Mouse (Mus musculus): Measurements from ENCODE around the gene Wdr31. TPM values are rescaled to one million over a fixed set of nuclear protein-coding genes. Genes with fewer than 3 reads are reported as not detected.
A peak's percentile ranks its signal among the peaks of the same experiment; 100 is the strongest.

Wdr31 gene
- polyA plus RNA-seq, 1 experiment from 2014 or later = 9.8 TPM

DNA sequence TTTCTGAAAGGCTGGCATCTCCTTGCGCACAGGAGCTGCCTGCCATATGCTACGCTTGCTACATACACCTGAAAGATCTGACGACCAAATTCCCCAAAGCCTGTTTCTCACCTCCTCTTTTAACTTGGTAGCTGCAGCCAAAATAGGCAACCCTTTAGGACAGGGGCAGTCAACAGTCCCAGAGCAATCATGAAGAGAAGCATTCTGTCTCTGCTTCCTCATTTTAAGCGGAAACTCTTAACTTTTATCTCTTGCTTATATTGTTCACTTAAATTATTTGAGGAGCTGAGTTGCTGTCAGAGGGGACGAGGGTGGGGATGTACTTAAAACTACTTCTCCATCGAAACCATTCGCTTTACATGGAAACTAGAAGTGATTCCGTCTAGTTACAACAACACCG is 41.1 kb downstream of the Wdr31 start:
- H3K9me3 ChIP-seq = no peaks in the 10 kb centered on the region
- no peak overlapping the region for H3K27ac ChIP-seq
- H3K4me1 ChIP-seq (replicated peaks) = no peaks in the 10 kb centered on the region
- 88% methylated on average over 9 of the region's 9 CpGs for WGBS
- H3K36me3 ChIP-seq = peaks cover 19% of the 10 kb centered on the region
- no peak overlapping the region for H3K4me3 ChIP-seq
- no peaks in the 10 kb centered on the region for H3K27me3 ChIP-seq (ENCODE audit: insufficient read depth, poor library complexity, severe bottlenecking)
- DNase-seq (ENCODE audit: low spot score) = no peak

DNA sequence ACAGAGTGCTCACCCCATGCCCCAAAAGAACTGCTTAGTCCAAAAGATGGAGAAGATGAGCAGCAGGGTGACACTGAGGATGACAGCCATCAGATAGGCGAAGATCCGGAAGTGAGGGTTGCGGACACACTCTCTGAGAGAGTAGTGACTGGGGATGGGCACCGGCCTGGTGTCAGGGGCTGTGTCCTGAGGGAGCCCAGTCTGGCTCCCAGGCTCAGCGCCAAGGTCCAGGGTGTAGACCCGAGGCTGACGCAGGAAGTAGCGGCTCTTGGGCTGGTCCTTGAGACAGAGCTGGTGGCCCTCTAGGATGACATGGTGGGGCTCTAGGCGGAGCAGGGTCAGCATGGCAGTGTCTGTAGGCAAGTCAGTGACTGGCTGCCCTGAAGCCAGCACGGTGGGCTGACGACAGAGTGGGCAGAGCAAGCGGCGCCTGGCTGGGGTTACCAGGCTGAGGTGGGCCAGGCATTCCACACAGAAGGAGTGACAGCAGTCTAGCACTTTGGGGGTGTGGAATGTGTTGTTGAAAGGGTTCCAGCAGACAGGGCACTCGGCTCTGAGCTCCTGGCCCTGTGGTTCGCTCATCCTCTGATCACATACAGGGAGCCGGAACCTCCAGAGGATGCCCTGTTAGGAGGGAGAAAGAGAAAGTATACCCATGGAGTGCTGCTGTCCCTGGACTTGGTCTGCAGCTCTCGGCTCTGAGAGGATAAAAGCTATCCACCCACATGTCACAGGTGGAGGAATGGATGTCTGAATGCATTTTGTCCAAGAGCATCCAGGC is 42.5 kb downstream of the Wdr31 start:
- H3K4me3 ChIP-seq = no peak overlapping the region
- DNase-seq (ENCODE audit: low spot score) = no peak
- H3K27ac ChIP-seq = peak overlapping the region; percentile 16; the same call in 1 of the 2 replicates
- H3K36me3 ChIP-seq = peaks cover 33% of the 10 kb centered on the region
- H3K27me3 ChIP-seq (ENCODE audit: insufficient read depth, poor library complexity, severe bottlenecking) = no peaks in the 10 kb centered on the region
- no peaks in the 10 kb centered on the region for H3K4me1 ChIP-seq (replicated peaks)
- no peaks in the 10 kb centered on the region for H3K9me3 ChIP-seq
- 75% methylated on average over 17 of the region's 17 CpGs for WGBS

DNA sequence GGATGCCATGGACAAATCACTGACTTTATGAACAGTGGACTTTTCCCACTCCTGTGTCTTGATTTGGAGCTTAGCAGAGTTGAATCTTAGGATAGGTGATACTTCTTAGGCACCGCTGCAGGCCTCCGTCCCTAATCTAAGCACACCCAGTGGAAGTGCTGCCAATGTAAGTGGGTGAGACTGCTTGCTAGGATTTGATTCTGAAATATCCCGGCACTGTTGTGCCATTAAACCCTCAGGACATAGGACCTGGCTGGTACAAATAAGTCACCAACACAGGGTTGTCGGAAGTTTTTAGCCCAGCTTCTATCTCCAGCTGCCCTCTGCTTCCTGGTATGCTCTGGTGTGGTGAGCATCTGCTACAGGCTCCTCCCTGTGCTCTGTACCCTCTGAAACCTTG is 44.8 kb downstream of the Wdr31 start:
- H3K4me1 ChIP-seq (replicated peaks) = no peaks in the 10 kb centered on the region
- no peak overlapping the region for H3K27ac ChIP-seq
- no peaks in the 10 kb centered on the region for H3K9me3 ChIP-seq
- H3K36me3 ChIP-seq = peaks cover 56% of the 10 kb centered on the region
- WGBS = 91% methylated on average over 4 of the region's 4 CpGs
- DNase-seq (ENCODE audit: low spot score) = no peak
- no peaks in the 10 kb centered on the region for H3K27me3 ChIP-seq (ENCODE audit: insufficient read depth, poor library complexity, severe bottlenecking)
- no peak overlapping the region for H3K4me3 ChIP-seq

DNA sequence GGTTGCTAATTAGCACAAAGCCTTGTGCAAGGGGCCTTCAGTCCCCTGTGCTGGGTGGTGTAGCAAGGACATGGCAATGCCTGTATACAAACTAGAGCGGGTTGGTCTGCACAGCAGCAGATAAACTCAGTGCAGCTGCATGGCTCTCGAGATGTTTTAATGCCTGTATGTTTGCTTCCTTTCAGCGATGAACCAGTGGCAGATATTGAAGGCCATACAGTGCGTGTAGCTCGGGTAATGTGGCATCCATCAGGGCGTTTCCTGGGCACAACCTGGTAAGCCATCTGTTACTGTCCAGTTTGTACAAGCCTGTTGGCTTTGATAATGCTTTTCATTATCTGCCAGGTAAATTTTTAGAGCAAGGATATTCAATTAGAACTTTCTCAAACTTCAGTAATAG is 51.6 kb downstream of the Wdr31 start:
- H3K27me3 ChIP-seq (ENCODE audit: insufficient read depth, poor library complexity, severe bottlenecking) = no peaks in the 10 kb centered on the region
- H3K27ac ChIP-seq = no peak overlapping the region
- H3K9me3 ChIP-seq = no peaks in the 10 kb centered on the region
- WGBS = 94% methylated on average over 6 of the region's 6 CpGs
- DNase-seq (ENCODE audit: low spot score) = no peak
- H3K4me1 ChIP-seq (replicated peaks) = no peaks in the 10 kb centered on the region
- no peak overlapping the region for H3K4me3 ChIP-seq
- H3K36me3 ChIP-seq = peaks cover 100% of the 10 kb centered on the region

DNA sequence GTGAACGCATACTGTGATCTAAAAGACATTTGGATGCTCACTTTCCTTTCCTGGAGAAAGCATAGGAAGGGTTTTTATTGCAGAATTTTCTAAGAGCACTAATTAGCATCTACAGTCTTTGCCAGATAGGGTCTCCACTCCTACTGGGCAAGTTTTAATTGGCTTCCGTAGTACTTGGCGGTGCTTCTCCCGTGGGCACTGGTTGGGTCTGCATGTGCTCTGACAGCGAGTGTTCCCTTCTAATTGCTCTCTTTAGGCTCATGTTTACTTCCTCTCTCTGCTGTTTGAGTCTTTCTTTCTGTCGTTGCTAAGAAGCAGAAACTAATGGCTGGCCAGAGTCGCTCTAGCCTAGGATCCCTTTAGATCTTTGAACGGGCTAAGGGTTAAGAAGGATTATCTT is 52.2 kb downstream of the Wdr31 start:
- DNase-seq (ENCODE audit: low spot score) = no peak
- WGBS = 93% methylated on average over 8 of the region's 8 CpGs

DNA sequence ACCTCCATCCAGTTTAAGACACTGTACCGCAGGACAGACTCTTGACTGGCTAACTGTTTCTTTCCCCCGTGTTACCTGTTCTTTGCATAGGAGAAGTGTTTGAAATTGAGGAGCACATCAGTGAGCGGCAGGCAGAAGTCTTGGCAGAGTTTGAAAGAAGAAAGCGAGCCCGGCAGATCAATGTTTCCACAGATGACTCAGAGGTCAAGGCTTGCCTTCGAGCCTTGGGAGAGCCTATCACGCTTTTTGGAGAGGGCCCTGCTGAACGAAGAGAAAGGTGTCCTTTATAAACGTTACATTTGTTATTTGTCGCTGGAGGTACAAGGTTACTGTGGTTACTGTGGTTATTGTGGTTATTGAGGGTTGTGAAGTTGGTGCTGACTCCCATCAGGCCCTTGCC is 59.1 kb downstream of the Wdr31 start:
- WGBS = 94% methylated on average over 10 of the region's 10 CpGs
- DNase-seq (ENCODE audit: low spot score) = no peak
- no peaks in the 10 kb centered on the region for H3K27me3 ChIP-seq (ENCODE audit: insufficient read depth, poor library complexity, severe bottlenecking)
- H3K36me3 ChIP-seq = peaks cover 63% of the 10 kb centered on the region
- no peak overlapping the region for H3K27ac ChIP-seq
- no peak overlapping the region for H3K4me3 ChIP-seq
- peaks cover 17% of the 10 kb centered on the region for H3K4me1 ChIP-seq (replicated peaks)
- no peaks in the 10 kb centered on the region for H3K9me3 ChIP-seq

More for the DNA sequence above, 52.2 kb downstream of the Wdr31 start:
- Histone ChIP-seq H3K36me3 (peaks cover 100% of the 10 kb centered on the region), H3K4me1 (replicated peaks) (no peaks in the 10 kb centered on the region), H3K9me3 (no peaks in the 10 kb centered on the region), H3K27ac (no peak overlapping the region), H3K27me3 (ENCODE audit: insufficient read depth, poor library complexity, severe bottlenecking) (no peaks in the 10 kb centered on the region), H3K4me3 (no peak overlapping the region)

DNA sequence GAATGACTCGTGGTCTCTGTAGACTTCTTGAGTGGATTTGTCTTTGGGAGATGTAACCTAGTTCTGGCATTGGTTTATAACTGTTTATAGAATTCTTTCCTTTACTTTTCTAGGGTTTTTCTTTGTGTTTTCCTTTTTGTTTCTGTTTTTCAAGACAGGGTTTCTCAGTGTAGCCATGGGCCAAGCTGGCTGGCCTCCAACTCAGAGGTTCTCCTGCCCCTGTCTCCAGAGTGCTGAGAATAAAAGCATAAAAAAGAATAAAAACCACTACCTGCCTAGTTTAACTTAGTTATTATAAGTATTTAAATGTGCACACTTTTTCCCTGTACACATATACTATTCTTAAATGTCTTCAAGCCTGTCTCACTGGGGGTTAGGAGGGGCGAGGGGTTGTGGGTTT is 60.4 kb downstream of the Wdr31 start:
- Histone ChIP-seq H3K27me3 (ENCODE audit: insufficient read depth, poor library complexity, severe bottlenecking) (no peaks in the 10 kb centered on the region), H3K4me1 (replicated peaks) (peaks cover 24% of the 10 kb centered on the region), H3K27ac (no peak overlapping the region), H3K36me3 (peaks cover 54% of the 10 kb centered on the region), H3K9me3 (no peaks in the 10 kb centered on the region), H3K4me3 (peak overlapping the region; percentile 69)
- no peak for DNase-seq (ENCODE audit: low spot score)
- WGBS = 94% methylated on average over 2 of the region's 2 CpGs

DNA sequence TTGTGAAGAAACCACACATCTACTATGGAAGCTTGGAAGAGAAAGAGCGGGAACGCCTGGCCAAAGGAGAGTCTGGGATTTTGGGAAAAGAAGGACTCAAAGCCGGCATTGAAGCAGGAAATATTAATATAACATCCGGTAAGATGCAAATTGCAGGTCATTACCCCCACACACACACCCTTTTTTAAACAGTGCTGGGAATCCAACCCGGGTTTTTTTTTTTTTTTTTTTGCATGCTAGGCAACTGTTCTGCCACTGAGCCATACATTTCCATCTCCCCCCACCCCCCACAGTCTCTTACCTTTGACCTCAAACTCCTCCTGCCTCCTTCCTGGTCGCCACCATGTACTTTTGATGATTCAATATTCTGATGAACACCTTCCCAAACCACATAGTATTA is 61.1 kb downstream of the Wdr31 start:
- H3K9me3 ChIP-seq = no peaks in the 10 kb centered on the region
- H3K27me3 ChIP-seq (ENCODE audit: insufficient read depth, poor library complexity, severe bottlenecking) = no peaks in the 10 kb centered on the region
- H3K36me3 ChIP-seq = peaks cover 53% of the 10 kb centered on the region
- peak overlapping the region; percentile 91 for H3K27ac ChIP-seq
- DNase-seq (ENCODE audit: low spot score) = no peak
- WGBS = 49% methylated on average over 6 of the region's 6 CpGs
- peak overlapping the region; percentile 69 for H3K4me3 ChIP-seq
- peaks cover 26% of the 10 kb centered on the region for H3K4me1 ChIP-seq (replicated peaks)

DNA sequence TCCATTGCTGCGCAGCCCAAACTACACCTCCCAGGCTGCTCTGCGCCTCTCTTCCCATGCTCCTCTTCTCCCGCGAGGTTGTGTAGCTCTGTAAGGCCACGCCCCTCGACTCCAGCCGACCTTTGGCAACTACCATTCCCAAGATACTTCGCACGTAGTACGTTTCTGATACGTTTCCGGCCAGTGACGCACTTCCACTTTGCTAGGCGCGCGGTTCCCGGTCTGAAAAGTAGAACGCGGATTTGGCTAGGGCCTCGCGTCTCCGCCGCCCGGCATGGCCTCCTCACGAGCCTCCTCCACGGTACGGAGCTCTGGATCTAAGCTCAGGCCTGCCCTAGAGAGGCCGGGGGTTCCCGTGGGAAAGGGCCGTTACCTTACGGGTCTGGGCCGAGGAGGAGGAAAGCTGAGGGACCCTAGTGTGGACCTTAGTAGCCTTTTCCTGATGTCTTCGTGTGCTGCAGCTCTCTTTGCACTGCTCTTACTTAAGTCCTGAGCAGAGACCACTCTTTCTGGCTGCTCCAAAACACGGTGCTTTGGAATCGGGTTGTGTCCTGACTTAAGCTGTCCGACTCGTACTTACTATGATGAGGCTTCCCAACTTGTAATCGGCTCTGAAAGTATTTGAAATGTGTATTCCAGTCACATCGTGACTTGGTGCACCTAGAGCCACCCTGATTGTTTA is 62.0 kb downstream of the Wdr31 start, which contains the start of the genes Cdc26 and Prpf4:
Cdc26 (minus strand) TSS at position 42 of the 682 bp plus-strand sequence.
Prpf4 (plus strand) TSS at position 197 of the 682 bp plus-strand sequence.
- WGBS = under 1% methylated on average over 39 of the region's 39 CpGs
- Histone ChIP-seq H3K36me3 (peaks cover 53% of the 10 kb centered on the region), H3K27me3 (ENCODE audit: insufficient read depth, poor library complexity, severe bottlenecking) (no peaks in the 10 kb centered on the region), H3K27ac (peak within 1 kb of the TSS; percentile 91), H3K4me1 (replicated peaks) (peaks cover 26% of the 10 kb centered on the region), H3K9me3 (no peaks in the 10 kb centered on the region), H3K4me3 (peak within 1 kb of the TSS; percentile 69)
- peak; percentile 98 for DNase-seq (ENCODE audit: low spot score)

DNA sequence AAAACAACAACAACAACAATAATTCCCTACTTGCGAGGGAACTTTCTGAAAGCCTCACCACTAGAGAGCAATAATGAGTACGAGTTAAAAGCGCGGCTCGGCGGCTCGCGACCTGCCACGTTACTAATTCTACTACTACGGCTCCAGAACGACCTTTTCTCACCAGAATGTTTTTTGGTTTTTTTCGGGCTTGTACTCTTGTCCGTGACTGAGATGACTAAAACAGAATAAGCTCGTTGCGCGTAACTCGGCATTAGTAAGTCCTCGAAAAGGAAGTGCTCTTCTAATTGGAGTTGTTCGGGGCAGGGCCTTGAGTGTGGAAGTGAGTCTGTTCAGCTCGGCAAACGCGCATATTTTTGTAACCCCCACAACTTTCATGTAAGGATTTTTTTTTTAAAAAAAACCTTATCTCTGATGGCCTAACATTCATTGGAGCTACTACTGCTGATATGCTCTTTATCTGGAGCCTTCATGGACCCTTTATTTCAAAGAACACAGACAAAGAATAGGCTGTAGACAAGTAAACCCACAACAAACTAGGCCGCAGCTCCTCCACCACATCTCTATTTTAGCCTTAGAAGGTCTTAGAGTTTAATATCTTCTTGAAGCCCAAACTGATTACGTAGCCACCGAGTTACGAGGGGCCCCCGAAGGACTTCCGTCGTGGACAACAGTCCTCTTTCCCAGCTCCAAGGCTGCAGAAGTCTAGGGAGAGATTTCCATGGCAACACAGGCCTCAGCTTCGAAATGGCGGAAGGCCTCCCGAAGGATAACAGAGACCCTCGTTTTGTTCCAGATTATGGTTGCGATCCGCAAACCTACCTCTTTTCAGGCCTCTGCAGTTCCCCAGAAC is 62.7 kb downstream of the Wdr31 start:
- Histone ChIP-seq H3K4me1 (replicated peaks) (peaks cover 26% of the 10 kb centered on the region), H3K27ac (peak overlapping the region; percentile 91), H3K36me3 (peaks cover 53% of the 10 kb centered on the region), H3K9me3 (no peaks in the 10 kb centered on the region), H3K4me3 (peak overlapping the region; percentile 69), H3K27me3 (ENCODE audit: insufficient read depth, poor library complexity, severe bottlenecking) (no peaks in the 10 kb centered on the region)
- under 1% methylated on average over 35 of the region's 35 CpGs for WGBS
- DNase-seq (ENCODE audit: low spot score) = peak; percentile 69

DNA sequence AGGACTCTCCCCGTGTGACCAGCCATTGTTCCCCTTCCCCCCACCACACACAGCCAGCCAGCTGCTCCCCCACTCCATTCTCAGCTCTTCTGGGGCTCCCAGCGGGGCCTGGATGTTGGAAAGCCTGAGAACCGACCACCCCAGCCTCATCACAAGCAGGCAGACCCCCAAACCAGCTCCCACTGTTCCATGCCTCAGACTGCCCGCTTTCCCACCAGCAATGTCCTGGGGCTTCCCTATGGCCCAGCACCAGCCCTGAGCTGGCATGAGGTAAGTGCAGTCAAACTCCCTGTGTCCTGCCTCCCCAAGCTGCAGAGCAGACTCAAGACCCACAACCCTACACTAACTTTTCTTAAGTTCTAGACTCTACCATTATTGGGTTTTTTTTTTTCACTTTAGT is 64.6 kb downstream of the Wdr31 start:
- Histone ChIP-seq H3K4me3 (peak overlapping the region; percentile 27), H3K27me3 (ENCODE audit: insufficient read depth, poor library complexity, severe bottlenecking) (no peaks in the 10 kb centered on the region), H3K9me3 (no peaks in the 10 kb centered on the region), H3K4me1 (replicated peaks) (peaks cover 26% of the 10 kb centered on the region), H3K36me3 (peaks cover 53% of the 10 kb centered on the region), H3K27ac (0 out of 2 replicates have a peak overlapping the region, but pooled peaks have one; percentile 12)
- DNase-seq (ENCODE audit: low spot score) = no peak
- WGBS = 92% methylated on average over 4 of the region's 4 CpGs

DNA sequence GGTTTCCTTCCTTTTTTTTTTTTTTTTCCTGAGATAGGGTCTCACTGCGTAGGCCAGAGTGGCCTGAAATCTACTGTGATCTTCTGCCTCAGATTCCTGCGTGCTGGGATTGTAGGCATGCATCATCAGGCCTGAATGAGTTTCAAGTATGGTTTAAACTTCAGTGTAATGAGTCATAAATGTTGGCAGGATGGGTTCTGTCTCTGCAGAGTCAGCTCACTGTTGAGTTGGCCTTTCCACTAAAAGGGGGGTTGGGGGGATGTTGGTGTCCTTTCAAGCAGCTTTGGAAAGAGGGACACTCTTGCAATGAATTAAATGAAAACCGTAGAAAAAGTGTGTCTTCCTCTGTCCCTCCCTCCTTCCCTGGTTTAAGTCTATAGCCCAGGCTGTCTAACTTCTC is 71.7 kb downstream of the Wdr31 start:
- Histone ChIP-seq H3K27ac (no peak overlapping the region), H3K27me3 (ENCODE audit: insufficient read depth, poor library complexity, severe bottlenecking) (no peaks in the 10 kb centered on the region), H3K36me3 (peaks cover 96% of the 10 kb centered on the region), H3K9me3 (no peaks in the 10 kb centered on the region), H3K4me3 (no peak overlapping the region), H3K4me1 (replicated peaks) (no peaks in the 10 kb centered on the region)
- no peak for DNase-seq (ENCODE audit: low spot score)
- 98% methylated on average over 3 of the region's 3 CpGs for WGBS

Data from hindbrain, embryonic 10.5 days (tissue).